Mouse (Mus musculus) right cerebral cortex, postnatal 36 days (tissue): ENCODE results near the gene Megf6.

ENCODE experiments used
- DNase-seq, 2 experiments: peaks; one replicate each; pipeline ENCODE4 v3.0.0; 2022; ENCODE audit warnings: low spot score in 2 of 2, mixed read lengths in 1 of 2

The Megf6 gene

DNA sequence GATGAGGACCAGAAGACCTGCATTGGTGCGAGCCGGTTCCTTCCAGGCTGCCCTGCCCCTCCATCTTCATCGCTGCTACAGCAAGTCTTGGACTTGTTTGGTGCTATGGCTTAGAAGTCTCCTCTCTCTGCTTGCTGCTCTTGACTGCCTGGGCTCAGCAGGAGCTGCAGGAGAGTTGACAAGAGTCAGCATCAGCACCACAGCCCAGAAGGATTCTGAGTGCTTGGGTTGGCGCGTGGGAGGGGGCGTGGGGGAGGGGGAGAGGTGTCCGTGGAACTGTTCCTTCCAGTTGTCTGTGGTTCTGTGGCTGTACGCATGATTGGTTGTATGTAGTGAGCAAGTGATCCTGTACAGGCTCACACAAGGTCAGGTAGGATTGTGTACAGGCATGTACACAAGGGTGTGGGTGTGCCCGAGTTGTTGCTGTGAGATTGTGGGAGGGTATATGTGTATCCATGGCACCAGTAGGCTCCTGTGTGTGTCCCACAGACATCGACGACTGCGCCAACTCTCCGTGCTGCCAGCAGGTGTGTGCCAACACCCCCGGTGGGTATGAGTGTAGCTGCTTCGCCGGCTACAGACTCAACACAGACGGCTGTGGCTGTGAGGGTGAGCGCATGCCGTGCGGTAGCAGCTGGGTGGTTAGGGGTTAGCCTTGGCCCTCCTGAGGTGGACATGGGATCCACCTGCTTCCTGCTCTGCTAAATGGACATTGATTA lies 82.2 kb downstream of the Megf6 start:
- peak; percentile 30 to 73 for DNase-seq

DNA sequence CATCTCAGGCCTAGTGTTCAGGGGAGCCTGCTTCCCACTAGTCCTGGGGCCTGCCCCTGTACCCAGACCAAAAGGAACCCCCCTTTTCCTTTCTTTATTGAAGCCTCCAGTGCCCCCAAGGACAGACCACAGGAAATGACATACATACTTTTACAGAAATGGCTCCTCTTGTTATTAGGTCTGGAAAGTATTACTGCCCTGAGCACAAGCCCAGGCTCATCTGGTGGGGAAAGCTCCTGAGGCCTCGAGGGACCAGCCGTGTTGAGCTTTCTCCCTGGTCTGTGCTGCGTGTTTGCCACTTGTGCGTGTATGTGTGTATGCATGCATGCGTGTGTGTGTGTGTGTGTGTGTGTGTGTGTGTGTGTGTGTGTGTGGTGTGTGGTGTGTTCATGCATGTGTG lies 90.2 kb downstream of the Megf6 start:
- no peak for DNase-seq

DNA sequence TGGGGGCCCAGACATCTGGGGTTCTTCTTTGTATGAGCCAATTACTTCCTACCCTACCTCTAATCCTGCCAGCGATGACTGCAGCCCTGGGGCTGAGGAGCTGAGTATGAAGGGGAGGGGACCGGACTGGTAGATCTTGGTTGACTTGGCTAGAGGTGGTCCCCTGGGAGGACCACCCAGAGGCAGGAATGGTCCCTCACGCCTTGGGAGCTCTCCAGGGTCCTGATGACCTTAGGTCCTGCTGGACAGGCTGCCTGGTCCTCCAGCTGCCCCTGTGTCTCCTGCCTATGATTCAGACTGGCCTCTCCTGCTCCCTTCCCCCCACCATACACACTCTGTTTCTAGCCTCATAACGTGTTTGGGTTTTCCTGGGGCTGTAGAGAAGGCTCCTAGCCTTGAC lies 91.5 kb downstream of the Megf6 start:
- no peak for DNase-seq

DNA sequence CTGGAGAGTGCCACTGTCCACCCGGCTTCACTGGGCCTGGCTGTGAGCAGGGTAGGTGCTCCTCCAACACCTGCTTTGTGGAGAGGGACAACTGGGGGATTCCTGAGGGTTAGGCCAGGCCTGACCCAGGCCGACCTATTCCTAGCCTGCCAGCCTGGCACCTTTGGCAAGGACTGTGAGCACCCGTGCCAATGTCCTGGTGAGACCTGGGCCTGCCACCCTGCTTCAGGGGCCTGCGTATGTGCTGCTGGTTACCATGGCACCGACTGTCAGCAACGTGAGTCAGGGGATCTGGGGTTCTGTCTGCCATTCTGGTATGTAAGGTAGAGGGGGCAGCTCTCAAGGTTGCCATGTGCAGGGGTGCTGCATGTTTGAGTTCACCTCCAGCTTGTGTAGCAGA lies 97.0 kb downstream of the Megf6 start:
- DNase-seq = no peak

DNA sequence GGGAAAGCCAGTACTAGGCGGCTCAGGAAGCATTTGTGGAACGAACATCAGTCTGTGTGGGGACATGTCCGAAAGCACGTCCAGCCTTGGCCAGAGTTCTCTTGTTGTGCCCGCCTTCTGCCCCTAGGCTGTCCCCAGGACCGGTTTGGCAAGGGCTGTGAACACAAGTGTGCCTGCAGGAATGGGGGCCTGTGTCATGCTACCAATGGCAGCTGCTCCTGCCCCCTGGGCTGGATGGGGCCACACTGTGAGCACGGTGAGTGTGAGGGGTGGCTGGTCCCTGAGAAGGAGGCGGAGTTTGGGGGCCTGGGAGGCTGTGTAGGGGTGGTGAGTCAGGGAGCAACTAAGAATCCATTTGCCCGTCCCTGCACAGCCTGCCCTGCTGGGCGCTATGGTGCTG lies 99.0 kb downstream of the Megf6 start:
- DNase-seq = no peak

DNA sequence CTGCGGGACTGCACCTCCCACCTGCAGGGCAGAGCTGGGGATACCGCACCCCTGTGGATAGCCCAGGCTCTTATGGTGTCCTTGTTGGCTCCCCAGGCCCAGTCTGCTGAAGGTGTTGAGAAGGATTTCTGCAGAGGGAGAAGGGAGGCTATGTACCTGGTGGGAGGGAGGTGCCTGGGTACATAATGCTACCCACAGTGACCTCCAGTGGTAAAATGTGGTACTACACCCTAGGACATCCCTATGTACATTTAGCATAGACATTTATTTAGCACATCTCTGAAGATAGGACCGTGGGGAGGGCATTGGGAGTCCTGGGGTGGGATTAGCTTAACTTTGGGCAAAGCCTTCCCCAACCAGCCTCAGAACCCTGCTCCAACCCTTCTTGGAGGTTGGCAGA lies 102.5 kb downstream of the Megf6 start:
- no peak for DNase-seq

DNA sequence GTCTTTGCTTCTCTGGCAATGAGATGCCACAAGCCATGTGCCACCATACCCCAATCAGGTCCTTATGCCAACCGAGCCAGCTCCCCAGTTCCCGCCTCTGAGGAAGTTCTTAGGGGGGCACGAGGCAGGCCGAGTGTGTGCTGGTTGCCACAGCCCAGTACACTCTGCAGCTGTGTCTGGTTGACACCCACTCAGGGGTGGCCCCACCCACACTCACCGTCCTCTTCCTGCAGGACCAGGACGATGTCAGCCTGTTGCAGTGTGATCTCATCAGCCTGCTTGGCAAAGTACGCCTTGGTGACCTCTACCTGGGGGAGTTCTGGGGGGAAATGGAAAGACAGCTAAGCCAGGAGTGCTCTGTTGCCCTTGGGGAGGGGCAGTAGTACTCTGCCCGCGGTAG lies 109.0 kb downstream of the Megf6 start:
- DNase-seq = no peak

DNA sequence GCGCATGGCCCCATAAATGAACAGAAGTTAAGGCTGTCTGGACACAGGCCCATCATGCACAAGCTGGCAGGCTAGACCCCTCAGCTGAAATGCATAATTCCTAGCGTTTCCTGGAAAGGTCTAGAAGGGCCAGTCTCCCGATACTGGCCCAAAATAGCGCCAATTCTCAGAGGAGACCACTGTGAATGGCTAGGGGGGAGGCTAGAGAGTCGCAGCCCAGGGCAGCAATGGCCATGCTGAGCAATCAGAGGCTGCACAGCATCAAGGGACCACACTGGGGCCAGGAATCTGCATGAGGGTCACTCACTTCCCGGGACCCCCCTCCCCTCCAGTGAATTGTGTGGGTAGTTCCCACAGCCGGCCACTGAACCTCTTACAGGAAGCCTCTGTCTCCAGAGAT lies 113.1 kb downstream of the Megf6 start:
- DNase-seq = no peak

DNA sequence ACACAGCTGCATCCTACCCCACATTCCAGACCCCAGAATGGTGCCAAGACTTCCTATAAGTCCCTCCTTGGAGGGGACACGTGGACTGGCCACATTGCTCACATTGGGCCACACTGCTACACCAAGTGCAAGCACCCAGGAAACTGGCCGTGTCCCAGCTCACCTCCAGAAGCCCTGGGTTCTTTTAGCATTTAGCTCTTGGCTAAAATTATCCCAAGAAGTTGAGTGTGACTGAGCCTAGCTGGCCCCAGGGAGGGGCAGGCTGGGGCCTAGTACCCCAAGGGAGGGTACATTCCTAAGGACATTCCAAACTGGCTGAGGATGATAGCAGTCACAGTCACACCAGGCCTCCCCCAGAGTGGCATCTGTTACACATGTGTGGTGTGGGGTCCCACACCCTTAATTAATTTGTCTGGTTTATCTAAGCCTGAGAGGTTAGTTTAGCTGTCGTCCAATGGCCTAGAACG lies 123.2 kb downstream of the Megf6 start:
- DNase-seq = no peak

DNA sequence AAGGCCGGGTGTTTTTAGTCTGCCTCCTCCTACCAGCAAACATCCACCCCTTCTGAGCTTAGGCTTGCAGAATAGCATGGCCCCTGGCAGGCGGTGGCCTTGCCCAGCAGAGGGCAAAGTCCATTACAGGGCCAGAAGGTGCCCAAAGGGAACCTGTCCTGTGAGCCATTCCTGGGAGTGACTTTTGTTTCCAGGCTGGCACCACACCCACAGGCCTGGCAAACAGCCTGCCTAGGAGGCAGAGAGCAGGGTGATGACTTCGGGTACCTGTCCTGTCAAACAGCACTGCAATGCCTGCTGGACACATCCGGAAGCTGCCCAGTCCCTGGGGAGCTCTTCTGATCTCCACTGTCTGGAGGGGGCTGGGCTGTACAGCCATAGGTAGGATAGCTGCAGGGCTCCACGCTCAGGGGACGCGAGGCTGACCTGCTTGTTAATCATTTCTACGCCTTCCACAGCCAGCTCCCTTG lies 123.8 kb downstream of the Megf6 start:
- no peak for DNase-seq

DNA sequence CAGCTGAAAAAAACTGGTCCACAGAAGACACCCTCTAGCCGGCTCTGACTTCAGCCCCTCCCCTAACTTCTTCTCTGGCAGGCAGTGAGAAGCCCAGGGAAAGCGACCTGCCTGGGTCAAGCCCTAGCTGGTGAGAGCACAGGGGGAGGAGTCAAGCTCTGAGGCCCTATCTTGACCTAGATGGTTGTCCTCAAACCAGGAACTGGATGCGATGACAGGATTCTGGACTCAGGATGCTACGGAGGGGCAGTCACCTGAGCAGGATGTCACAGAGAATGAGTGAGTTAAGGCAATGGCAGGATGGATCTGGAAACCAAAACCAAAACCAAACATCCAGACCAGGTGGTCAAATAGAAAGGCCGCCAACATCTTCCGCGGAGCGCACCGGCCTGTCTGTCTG lies 127.2 kb downstream of the Megf6 start:
- DNase-seq = no peak

DNA sequence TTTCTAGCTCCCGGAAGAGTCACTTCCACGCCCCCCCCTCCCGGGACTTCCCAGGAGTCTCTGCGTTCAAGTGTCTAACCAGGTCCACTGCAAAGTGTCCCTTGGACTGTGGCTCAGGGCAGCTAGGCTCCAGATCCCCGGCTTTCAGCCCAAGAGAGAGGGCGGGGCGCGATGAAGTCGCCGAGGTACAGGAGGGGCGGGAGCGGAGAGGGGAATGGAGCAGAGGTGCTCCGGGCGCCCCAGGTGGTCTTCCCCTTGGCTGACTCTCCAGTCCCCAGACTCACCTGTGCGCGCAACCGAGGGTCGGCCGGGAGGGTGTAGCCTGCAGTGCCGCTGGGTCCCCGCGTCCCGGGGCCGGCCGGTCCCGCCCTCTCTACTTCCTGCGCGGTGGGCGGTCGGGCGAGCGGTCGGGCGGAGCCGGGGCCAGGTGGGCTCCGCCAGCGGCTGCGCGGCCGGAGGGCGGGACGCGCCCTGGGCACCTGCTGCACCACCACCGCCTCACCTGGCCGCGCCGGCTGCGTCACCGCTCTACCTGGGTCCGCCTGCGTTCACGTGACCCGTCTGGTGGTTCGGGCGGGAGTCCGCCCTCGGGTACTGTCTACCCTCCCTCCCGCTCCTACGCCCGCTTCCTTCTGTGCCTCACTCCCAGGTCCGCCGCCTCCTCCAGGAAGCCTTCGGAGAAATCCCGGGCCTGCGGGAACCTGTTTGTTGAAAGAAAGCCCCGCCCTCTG lies 129.2 kb downstream of the Megf6 start:
- no peak for DNase-seq

DNA sequence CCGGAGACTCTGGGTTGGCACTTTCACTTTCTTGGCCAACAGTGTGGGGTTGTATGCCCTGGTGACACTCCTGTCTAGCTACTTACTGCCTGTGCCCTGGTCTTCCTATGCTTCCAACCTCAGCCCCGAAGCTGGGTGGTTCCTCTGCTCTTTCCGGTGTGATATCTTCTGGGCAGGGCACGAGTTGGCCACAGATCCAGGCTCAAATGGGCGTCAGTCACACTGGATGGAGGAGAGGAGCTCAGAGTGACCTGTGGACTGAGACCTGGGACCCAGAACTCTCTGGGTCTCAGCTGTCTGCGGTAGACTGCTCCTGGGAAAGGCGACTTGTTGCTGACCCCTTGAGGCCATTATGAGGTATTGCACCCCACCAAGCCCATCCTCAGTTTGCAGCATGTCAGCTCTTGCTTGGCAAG lies 130.9 kb downstream of the Megf6 start, which contains the start of gene Arhgef16:
Arhgef16 (minus strand) TSS at position 211 of the 416 bp plus-strand sequence.
- peak; percentile 13 to 15 for DNase-seq

DNA sequence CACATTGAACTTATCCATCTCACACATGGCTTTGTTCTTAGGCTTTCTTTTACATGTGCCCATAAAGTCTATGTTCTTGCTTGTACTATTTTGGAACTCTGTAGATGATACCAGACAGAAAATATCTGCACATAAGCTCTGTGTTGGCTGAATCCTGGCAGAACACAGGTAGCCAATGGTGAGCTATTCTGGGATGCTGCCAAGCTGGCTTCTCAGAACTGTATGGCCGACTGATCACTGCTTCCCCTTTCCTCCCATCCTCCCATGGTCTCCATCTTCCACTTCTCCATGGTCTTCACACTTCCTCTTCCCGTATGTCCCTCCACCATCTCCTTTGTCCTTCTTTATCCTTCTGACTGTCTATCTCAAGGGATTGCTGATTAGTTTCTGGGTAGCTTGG lies 138.6 kb downstream of the Megf6 start:
- DNase-seq = no peak

DNA sequence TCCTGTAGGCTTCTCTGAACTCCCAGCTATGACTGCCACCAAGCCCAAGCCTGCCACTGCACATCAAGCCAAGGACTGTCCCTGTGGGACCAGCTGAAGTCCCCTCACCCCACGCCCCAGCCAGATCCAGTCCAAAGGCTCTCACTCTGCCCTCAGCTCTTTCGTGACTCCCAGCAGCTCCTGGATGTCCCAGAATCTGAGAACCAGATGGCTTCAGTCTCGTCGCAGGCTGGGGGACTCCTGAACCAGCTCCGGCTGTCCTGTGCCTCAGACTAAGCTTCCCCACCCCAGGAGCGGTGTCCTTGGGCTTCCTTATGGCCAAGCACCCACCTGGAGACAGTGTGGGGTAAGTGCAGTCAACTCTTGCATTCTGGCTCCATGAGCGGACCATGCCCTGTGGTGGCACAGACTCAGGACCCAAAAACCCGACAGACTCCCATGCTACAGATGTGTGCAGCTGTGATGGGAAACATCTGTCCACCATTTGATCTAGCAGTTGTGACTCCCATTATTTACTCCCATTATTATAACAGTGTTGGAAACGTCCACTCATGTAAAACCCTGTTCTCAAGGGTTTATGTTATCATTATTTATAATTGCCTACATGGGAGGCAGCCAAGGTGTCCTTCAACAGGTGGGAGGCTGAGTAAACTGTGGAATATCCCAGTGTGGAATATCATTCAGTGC lies 140.2 kb downstream of the Megf6 start:
- no peak for DNase-seq

DNA sequence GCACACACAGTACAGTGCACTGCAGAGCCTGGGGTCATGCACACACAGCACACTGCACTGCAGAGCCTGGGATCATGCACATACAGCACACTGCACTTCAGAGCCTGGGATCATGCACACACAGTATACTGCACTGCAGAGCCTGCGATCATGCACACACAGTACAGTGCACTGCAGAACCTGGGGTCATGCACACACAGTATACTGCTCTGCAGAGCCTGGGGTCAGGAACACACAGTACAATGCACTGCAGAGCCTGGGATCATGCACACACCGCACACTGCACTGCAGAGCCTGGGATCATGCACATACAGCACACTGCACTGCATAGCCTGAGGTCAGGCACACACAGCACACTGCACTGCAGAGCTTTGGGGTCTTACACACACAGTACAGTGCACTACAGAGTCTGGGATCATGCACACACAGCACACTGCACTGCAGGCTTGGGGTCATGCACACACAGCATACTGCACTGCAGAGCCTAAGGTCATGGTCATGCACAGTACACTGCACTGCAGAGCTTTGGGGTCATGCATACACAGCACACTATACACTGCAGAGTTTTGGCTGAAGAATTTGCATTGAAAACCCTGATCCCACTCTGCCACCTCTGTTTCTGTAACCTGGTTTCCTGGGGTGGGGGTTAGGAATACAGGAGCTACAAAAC lies 141.7 kb downstream of the Megf6 start:
- no peak for DNase-seq

DNA sequence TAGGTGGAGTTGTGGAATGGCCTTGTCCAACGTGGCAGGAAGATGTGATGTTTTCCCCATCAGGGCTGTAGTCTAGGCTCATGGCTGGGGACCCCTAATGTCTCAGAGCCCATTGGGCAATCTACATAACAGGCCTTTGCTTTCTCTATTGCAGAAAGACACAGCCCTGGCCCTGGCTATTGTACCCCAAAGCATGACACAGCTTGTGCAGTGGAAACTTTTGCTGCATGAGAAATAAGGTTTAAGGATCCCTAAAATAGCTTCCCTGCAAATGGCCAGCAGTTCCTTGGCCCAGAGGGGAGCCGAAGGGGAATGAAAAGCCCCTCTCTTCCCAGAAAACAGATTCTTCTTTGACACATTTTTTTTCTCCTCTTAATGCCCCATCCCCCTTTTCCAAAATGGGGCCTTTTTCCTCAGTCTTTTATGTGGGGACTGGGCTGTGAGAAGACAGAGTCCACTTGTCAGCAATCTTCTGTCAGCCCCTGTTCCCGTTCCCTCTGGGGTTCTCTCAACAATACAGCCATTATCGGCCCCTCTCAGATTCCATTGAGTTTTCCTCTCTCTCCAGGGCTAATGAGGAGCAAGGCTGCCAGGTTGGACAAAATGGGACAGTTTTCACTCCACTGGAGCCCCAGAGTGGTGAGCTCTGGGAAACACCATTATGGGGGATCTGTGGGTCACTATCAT lies 142.5 kb downstream of the Megf6 start:
- peak; percentile 31 to 49 for DNase-seq

DNA sequence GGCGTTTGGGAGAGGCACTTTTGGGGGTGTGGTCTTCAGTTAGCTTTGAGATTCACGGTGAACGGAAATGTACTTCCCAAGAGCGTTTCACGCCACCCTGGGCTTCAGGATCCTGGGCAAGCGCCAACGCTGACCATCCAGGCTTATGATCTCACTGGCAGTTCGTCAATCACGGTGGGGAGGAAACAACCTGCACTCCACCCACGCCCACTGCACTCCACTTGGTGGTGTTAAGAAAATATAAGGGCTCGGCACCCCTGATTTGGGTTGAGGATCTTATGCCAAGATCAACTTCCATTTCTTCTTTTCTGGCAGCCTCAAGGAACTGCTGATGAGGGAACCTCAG lies 143.1 kb downstream of the Megf6 start:
- DNase-seq = no peak
